Mouse (Mus musculus) liver, embryonic 11.5 days (tissue): ENCODE measurements around the gene Nr2e3. TPM values are rescaled to one million over a fixed set of nuclear protein-coding genes. Genes with fewer than 3 reads are reported as not detected.
"Not testable (repeated sequence)": the region's sequence is repeated elsewhere in the genome, so short reads cannot be mapped to it uniquely, and the experiment has no call there.

Experiments
- ATAC-seq: fragments of 200-750 bp; cut with Nextera tagmentation; replicated peaks from 2 replicates; pipeline ENCODE4 v1.8.0; 2017; ENCODE audit warnings: moderate number of reproducible peaks, mild to moderate bottlenecking, moderate TSS enrichment, moderate library complexity; ENCODE audit not compliant: low FRiP score
- DNase-seq: peaks from one replicate; pipeline ENCODE4 v3.0.0-alpha.2; 2017; ENCODE audit warnings: low spot score
- H3K27ac ChIP-seq: fragments of 300-500 bp; sonication (generic); 2 replicates; pipeline ENCODE4 v1.5.1; 2014; ENCODE audit warnings: mild to moderate bottlenecking, low read depth, low read length, control low read depth
- H3K27me3 ChIP-seq: fragments of 300-500 bp; sonication (generic); replicated peaks from 2 replicates; pipeline ENCODE4 v1.6.1; 2014; ENCODE audit warnings: low read length, mixed read lengths; ENCODE audit not compliant: control insufficient read depth, insufficient read depth
- H3K36me3 ChIP-seq: fragments of 300-500 bp; sonication (generic); 2 replicates; pipeline ENCODE4 v1.6.1; 2014; ENCODE audit warnings: mild to moderate bottlenecking, low read length, moderate library complexity, mixed read lengths; ENCODE audit not compliant: control insufficient read depth, insufficient read depth
- H3K4me1 ChIP-seq: fragments of 300-500 bp; sonication (generic); replicated peaks from 2 replicates; pipeline ENCODE4 v1.6.1; 2014; ENCODE audit warnings: low read length, mixed read lengths; ENCODE audit not compliant: control insufficient read depth, insufficient read depth
- H3K4me2 ChIP-seq: fragments of 300-500 bp; sonication (generic); 2 replicates; pipeline ENCODE4 v1.6.1; 2014; ENCODE audit warnings: mild to moderate bottlenecking, control low read depth, moderate library complexity
- H3K4me3 ChIP-seq: fragments of 300-500 bp; sonication (generic); 2 replicates; pipeline ENCODE4 v1.5.1; 2014; ENCODE audit warnings: low read depth, low read length, control low read depth
- H3K9ac ChIP-seq: fragments of 300-500 bp; sonication (generic); 2 replicates; pipeline ENCODE4 v1.6.1; 2014; ENCODE audit warnings: low read depth, low read length, control low read depth
- H3K9me3 ChIP-seq: fragments of 300-500 bp; sonication (generic); 2 replicates; pipeline ENCODE4 v1.6.1; 2016; ENCODE audit warnings: low read length, inconsistent platforms, mixed read lengths; ENCODE audit not compliant: control insufficient read depth
- WGBS: fragments of 180-500 bp; shearing (Covaris S2); extraction: QIAGEN DNeasy Blood & Tissue Kit; methylation state at CpG from one replicate; pipeline ENCODE4 v1.1.7; 2014; 5-methylcytosine and 5-hydroxymethylcytosine counted together
- polyA plus RNA-seq: library from polyadenylated mRNA; unstranded; fragments of >200 nt; fragmentation: Nextera tagmentation; extraction: Ambion mirVana; gene quantifications from 2 replicates; pipeline ENCODE4 v1.2.1, GENCODE M21; 2014

Gene Nr2e3
- polyA plus RNA-seq, 1 experiment from 2014 or later: 0.29 TPM

GRCm38 (mm10) chr9:59971263-59971662, 10.8 kb upstream of the Nr2e3 start:
- no peak overlapping the region for H3K4me2 ChIP-seq
- no peak overlapping the region for H3K27ac ChIP-seq
- no peaks in the 10 kb centered on the region for H3K27me3 ChIP-seq
- ATAC-seq (no peak), DNase-seq (no peak)
- WGBS: 74% methylated on average over 4 of the region's 4 CpGs
- H3K9me3 ChIP-seq: no peaks in the 10 kb centered on the region
- H3K4me3 ChIP-seq: no peak overlapping the region
- H3K36me3 ChIP-seq: no peaks in the 10 kb centered on the region
- no peak overlapping the region for H3K9ac ChIP-seq
- H3K4me1 ChIP-seq: no peaks in the 10 kb centered on the region

GRCm38 (mm10) chr9:59969383-59969782, 8.9 kb upstream of the Nr2e3 start:
- no peak overlapping the region for H3K4me3 ChIP-seq
- WGBS: 24% methylated on average over 6 of the region's 6 CpGs
- no peak overlapping the region for H3K27ac ChIP-seq
- DNase-seq (no peak), ATAC-seq (no peak)
- H3K4me2 ChIP-seq: no peak overlapping the region
- no peaks in the 10 kb centered on the region for H3K27me3 ChIP-seq
- no peak overlapping the region for H3K9ac ChIP-seq
- no peaks in the 10 kb centered on the region for H3K36me3 ChIP-seq
- H3K9me3 ChIP-seq: no peaks in the 10 kb centered on the region
- H3K4me1 ChIP-seq: no peaks in the 10 kb centered on the region

DNA sequence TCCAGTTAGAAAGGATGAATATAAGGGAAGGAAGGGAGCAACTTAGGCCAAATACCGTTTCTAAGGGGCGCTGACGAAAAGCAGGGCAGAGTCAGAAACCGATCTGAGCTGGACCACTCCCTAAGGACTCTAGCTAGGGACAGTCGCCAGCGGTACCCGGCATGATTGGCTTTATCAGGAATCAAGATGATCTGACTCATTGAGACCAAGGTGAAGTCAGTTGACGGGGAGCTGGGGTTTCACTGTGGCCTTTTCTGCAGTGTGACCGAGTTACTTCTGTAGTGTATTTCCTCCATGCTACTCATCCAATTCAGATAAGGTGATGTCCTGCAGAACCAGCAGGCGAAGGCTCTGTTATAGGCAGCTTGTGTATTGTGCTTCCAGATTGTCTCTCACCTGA, 4.6 kb upstream of the Nr2e3 start:
- Histone ChIP-seq H3K9me3 (no peaks in the 10 kb centered on the region), H3K9ac (no peak overlapping the region), H3K4me1 (no peaks in the 10 kb centered on the region), H3K36me3 (no peaks in the 10 kb centered on the region), H3K4me2 (no peak overlapping the region), H3K27me3 (no peaks in the 10 kb centered on the region), H3K27ac (no peak overlapping the region), H3K4me3 (no peak overlapping the region)
- WGBS: 54% methylated on average over 10 of the region's 10 CpGs
- DNase-seq: no peak
- no peak for ATAC-seq

GRCm38 (mm10) chr9:59964367-59964766, 3.9 kb upstream of the Nr2e3 start:
- no peak for DNase-seq
- no peaks in the 10 kb centered on the region for H3K36me3 ChIP-seq
- 67% methylated on average over 3 of the region's 3 CpGs for WGBS

DNA sequence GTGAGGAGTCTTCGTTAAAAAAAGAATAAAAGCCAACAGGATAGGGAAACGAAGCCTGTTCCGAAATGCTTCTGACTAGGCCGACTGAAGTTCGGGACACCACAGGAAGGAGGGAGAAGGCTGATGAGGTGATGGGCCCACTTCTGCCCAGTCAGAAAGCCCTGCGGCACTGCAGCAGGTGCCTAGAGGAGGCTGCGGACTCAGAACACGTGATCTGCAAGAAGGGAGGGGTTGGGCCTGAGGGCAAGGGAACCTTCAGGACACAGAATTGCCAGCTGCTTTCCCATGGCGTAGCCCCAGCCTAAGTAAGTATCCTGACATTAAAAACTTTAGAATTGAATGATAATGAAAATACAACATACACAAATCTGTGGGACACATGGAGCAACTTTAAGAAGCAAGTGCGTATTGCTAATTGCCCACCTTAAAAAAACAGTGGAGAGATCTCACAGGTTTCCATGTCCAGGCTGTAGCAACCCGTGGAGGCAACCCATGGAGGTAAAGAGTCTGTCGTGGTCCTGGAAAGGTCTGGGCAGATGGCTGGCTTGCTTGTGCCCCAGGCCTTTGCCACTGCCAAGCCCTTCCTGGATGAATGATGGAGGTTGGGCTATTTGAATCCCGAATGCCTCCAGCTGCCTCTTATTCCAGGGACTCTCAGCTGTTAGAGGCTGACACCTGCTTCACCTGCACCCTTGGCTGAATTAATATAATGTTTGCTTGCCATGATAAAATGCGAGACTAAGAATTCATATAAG, 919 bp upstream of the Nr2e3 start:
- no peaks in the 10 kb centered on the region for H3K36me3 ChIP-seq
- no peak overlapping the region for H3K9ac ChIP-seq
- no peak for ATAC-seq
- H3K27ac ChIP-seq: no peak overlapping the region
- 67% methylated on average over 14 of the region's 14 CpGs for WGBS
- H3K4me2 ChIP-seq: no peak overlapping the region
- H3K27me3 ChIP-seq: no peaks in the 10 kb centered on the region
- H3K4me3 ChIP-seq: no peak overlapping the region
- no peak for DNase-seq
- no peaks in the 10 kb centered on the region for H3K4me1 ChIP-seq
- H3K9me3 ChIP-seq: no peaks in the 10 kb centered on the region

More at GRCm38 (mm10) chr9:59964367-59964766, 3.9 kb upstream of the Nr2e3 start:
- H3K4me1 ChIP-seq: no peaks in the 10 kb centered on the region
- H3K4me3 ChIP-seq: no peak overlapping the region
- no peak overlapping the region for H3K9ac ChIP-seq
- ATAC-seq: no peak
- no peak overlapping the region for H3K27ac ChIP-seq
- no peaks in the 10 kb centered on the region for H3K9me3 ChIP-seq
- no peak overlapping the region for H3K4me2 ChIP-seq
- no peaks in the 10 kb centered on the region for H3K27me3 ChIP-seq

DNA sequence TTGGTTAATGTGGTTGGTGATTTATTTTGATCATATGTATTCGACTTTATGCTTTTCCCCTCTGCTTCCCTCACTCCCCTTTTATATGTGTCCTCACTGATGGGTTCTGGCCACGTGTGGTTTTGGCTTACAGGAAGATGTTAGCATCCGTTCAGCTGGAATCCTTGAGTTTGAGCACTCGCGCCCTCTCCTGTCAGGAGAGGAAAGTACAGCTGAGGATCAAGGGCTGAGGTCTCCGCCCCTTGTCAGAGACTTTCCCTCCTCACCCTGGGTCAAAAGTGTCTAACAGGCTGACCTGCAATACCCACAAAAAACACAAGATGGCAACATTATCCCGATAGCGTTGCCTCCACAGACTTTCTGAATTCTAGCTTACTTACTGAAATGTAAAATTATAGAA, 1.2 kb downstream of the Nr2e3 start:
- no peaks in the 10 kb centered on the region for H3K27me3 ChIP-seq
- no peaks in the 10 kb centered on the region for H3K9me3 ChIP-seq
- no peak overlapping the region for H3K4me2 ChIP-seq
- H3K36me3 ChIP-seq: no peaks in the 10 kb centered on the region
- no peaks in the 10 kb centered on the region for H3K4me1 ChIP-seq
- no peak overlapping the region for H3K4me3 ChIP-seq
- H3K9ac ChIP-seq: no peak overlapping the region
- DNase-seq: peak; percentile 78
- ATAC-seq: peak; percentile 56; the same call in 1 of the 2 replicates
- 2% methylated on average over 8 of the region's 8 CpGs for WGBS
- no peak overlapping the region for H3K27ac ChIP-seq

DNA sequence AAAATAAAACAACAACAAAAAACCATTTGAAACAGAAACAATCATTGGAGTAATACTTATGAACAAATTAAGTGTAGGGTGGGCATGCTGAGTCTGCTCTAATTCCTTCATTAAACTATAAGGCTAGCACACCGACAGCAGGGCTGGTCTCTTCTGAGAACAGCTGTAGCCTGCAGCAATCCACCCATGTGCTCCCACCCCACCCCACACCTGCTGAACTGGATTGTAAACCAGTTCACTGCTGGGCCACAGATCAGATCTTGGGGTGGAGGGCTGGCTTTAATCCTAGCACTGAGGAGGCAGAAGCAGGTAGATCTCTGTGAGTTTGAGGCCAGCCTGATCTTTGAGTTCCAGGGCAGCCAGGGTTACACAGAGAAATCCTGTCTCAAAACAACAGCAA, 2.3 kb downstream of the Nr2e3 start:
- not testable (repeated sequence) for H3K36me3 ChIP-seq, H3K4me2 ChIP-seq, DNase-seq, H3K27me3 ChIP-seq, H3K9ac ChIP-seq, H3K4me1 ChIP-seq, H3K4me3 ChIP-seq, H3K9me3 ChIP-seq, ATAC-seq, H3K27ac ChIP-seq
- 96% methylated on average over 1 of the region's 1 CpGs for WGBS

DNA sequence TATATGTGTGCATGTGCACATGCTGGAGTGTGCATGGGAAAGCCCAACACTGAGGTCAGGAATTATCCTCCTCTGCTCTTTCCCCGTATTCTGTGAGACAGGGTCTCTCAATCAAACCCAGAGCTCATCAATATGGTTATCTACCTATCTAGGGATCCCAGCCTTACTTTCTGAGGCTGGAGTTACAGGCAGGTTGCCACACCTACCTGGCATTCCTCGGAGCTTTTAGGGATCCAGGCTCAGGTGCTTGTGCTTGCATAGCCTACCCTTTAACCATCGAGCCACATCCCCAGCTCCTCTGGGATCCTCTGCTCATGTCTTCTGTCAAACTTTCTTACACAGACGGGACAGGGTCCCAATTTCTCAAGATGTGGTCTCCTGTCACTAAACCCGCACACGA, 4.0 kb downstream of the Nr2e3 start:
- Histone ChIP-seq H3K4me1 (0 out of 2 replicates have a peak, but pooled peaks cover 2% of the 10 kb centered on the region), H3K9me3 (no peaks in the 10 kb centered on the region), H3K9ac (no peak overlapping the region), H3K4me3 (no peak overlapping the region), H3K4me2 (no peak overlapping the region), H3K36me3 (no peaks in the 10 kb centered on the region), H3K27ac (no peak overlapping the region), H3K27me3 (no peaks in the 10 kb centered on the region)
- ATAC-seq: no peak
- no peak for DNase-seq
- WGBS: 41% methylated on average over 6 of the region's 6 CpGs

- H3K9me3 ChIP-seq: no peaks in the 10 kb centered on the region
- DNase-seq: no peak
These were observed 4.8 kb downstream of the Nr2e3 start for GRCm38 (mm10) chr9:59955692-59956091.

More at GRCm38 (mm10) chr9:59955692-59956091, 4.8 kb downstream of the Nr2e3 start:
- Histone ChIP-seq H3K27ac (no peak overlapping the region), H3K36me3 (no peaks in the 10 kb centered on the region), H3K4me1 (0 out of 2 replicates have a peak, but pooled peaks cover 2% of the 10 kb centered on the region), H3K9ac (no peak overlapping the region), H3K4me2 (no peak overlapping the region), H3K27me3 (no peaks in the 10 kb centered on the region), H3K4me3 (no peak overlapping the region)
- WGBS: 80% methylated on average over 6 of the region's 6 CpGs
- ATAC-seq: no peak
